Mouse (Mus musculus): Measurements from ENCODE around the gene Fut4. TPM values are rescaled to one million over a fixed set of nuclear protein-coding genes. Genes with fewer than 3 reads are reported as not detected.

Gene Fut4
- total and polyA plus RNA-seq, 3 experiments, result 0.05 TPM; not detected in 2

DNA sequence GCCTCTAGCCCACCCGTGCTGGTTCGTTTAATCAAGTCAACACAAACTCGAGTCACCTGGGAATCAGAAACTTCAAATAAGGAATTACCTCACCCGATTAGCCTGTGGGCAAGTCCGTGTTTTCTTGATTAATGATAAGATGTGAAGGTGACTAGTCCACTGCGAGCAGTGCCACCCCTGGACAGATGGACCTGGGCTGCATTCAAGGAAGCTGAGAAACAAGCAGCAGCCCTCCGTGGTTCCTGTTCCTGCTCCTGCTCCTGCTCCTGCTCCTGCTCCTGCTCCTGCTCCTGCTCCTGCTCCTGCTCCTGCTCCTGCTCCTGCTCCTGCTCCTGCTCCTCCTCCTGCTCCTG, 52.9 kb downstream of the Fut4 start:
- DNase-seq (ENCODE audit: low spot score) (no peak), ATAC-seq (ENCODE audit: extremely low read depth, insufficient number of reproducible peaks, low FRiP score, poor library complexity, severe bottlenecking) (no peak)
- TF ChIP-seq POLR2AphosphoS5 (IDR thresholded peaks at IDR 0.05; ENCODE audit: insufficient replicate concordance, low read depth, low read length), result no peak
- TF ChIP-seq GATA1 (IDR thresholded peaks at IDR 0.05; ENCODE audit: borderline replicate concordance, low read length), result no peak
- TF ChIP-seq CTCF (IDR thresholded peaks at IDR 0.05; ENCODE audit: low read depth, low read length), result no peak
- no peak for TF ChIP-seq GATA2 (IDR thresholded peaks at IDR 0.05; ENCODE audit: borderline replicate concordance, low read depth, low read length)
- TF ChIP-seq TAL1 (conservative IDR thresholded peaks at IDR 0.05; ENCODE audit: low read depth, low read length), result no peak
- H3K4me1 ChIP-seq (ENCODE audit: insufficient read depth, low read depth, low read length), result no peaks in the 10 kb centered on the region
- H3K4me3 ChIP-seq (ENCODE audit: low read depth, low read length), result no peak overlapping the region
- peaks cover 18% of the 10 kb centered on the region for H3K36me3 ChIP-seq (replicated peaks)
- H3K27me3 ChIP-seq (ENCODE audit: insufficient read depth, low read length), result no peaks in the 10 kb centered on the region
- no peaks in the 10 kb centered on the region for H3K9me3 ChIP-seq (replicated peaks)

DNA sequence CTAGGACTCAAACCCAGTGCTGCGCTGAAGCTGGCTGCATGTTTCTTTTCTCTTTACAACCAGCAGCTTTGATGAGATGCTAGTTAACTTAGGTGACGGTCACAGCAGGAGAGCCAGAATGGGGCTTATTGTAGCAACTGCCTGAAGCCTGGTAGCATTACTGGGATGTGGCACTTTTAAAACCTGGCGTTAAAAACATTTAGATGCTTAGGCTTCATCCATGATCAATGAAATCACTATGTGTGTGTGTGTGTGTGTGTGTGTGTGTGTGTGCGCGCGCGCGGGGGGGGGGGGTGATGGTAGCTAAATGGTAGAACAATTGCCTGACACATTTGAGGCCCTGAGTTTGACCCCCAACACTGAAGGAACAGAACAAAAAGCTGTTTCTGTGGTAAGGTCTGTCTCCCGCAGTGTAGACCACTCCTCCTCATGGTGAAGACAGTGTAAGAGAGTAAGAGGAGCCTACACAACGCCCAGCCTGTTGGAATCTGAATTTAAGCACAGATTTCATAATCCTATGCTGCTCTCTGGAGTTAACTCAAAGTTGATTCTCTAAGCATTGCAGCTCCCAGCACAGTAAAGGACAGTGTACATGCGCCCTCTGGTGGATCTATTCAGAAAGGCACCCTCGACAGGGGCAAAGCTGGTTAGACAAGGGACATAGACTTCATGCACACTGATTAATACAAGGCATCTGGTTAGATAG, 53.5 kb downstream of the Fut4 start:
- TF ChIP-seq TAL1 (conservative IDR thresholded peaks at IDR 0.05; ENCODE audit: low read depth, low read length) (no peak), CTCF (IDR thresholded peaks at IDR 0.05; ENCODE audit: low read depth, low read length) (peak; percentile 95)
- ATAC-seq (ENCODE audit: extremely low read depth, insufficient number of reproducible peaks, low FRiP score, poor library complexity, severe bottlenecking) (no peak), DNase-seq (ENCODE audit: low spot score) (peak; percentile 56)
- H3K4me3 ChIP-seq (ENCODE audit: low read depth, low read length), result no peak overlapping the region
- H3K9me3 ChIP-seq (replicated peaks), result no peaks in the 10 kb centered on the region
- no peaks in the 10 kb centered on the region for H3K27me3 ChIP-seq (ENCODE audit: insufficient read depth, low read length)
- H3K36me3 ChIP-seq (replicated peaks), result peaks cover 15% of the 10 kb centered on the region
- no peaks in the 10 kb centered on the region for H3K4me1 ChIP-seq (ENCODE audit: insufficient read depth, low read depth, low read length)

Other genes with a start within 250 kb of the Fut4 start
- 2.3 and 2.6 TPM in 2 replicates for gene Amotl1, start 107.3 kb downstream of the Fut4 start, total RNA-seq (2014; fragmentation: Nextera tagmentation)
- gene Amotl1, start 107.3 kb downstream of the Fut4 start, total RNA-seq (2017), result 4.6 and 4.9 TPM in 2 replicates
- gene Amotl1, start 107.3 kb downstream of the Fut4 start, polyA plus RNA-seq (2012), result 2.6 and 3.1 TPM in 2 replicates
- gene Piwil4, start 11.7 kb downstream of the Fut4 start, total RNA-seq (2014; fragmentation: Nextera tagmentation), result not detected in 2 replicates
- gene Piwil4, start 11.7 kb downstream of the Fut4 start, total RNA-seq (2017), result 0.76 and 0.87 TPM in 2 replicates
- 0.01 and 0.02 TPM in 2 replicates for gene Piwil4, start 11.7 kb downstream of the Fut4 start, polyA plus RNA-seq (2012)
- gene 1700012B09Rik, start 18.6 kb upstream of the Fut4 start, total RNA-seq (2014; fragmentation: Nextera tagmentation), result not detected in 2 replicates
- gene 1700012B09Rik, start 18.6 kb upstream of the Fut4 start, total RNA-seq (2017), result not detected in 2 replicates
- not detected in 2 replicates for gene 1700012B09Rik, start 18.6 kb upstream of the Fut4 start, polyA plus RNA-seq (2012)
- gene Mre11a, start 32.3 kb upstream of the Fut4 start, total RNA-seq (2014; fragmentation: Nextera tagmentation), result 44.7 and 77.1 TPM in 2 replicates
- 72.4 and 76.0 TPM in 2 replicates for gene Mre11a, start 32.3 kb upstream of the Fut4 start, total RNA-seq (2017)
- gene Mre11a, start 32.3 kb upstream of the Fut4 start, polyA plus RNA-seq (2012), result 10.9 and 11.5 TPM in 2 replicates
- 100 and 112 TPM in 2 replicates for gene Ankrd49, start 32.5 kb upstream of the Fut4 start, total RNA-seq (2014; fragmentation: Nextera tagmentation)
- gene Ankrd49, start 32.5 kb upstream of the Fut4 start, total RNA-seq (2017), result 63.3 and 75.5 TPM in 2 replicates
- gene Ankrd49, start 32.5 kb upstream of the Fut4 start, polyA plus RNA-seq (2012), result 43.1 and 47.6 TPM in 2 replicates
- gene Gpr83, start 107.8 kb upstream of the Fut4 start, total RNA-seq (2014; fragmentation: Nextera tagmentation), result not detected in 2 replicates
- gene Gpr83, start 107.8 kb upstream of the Fut4 start, total RNA-seq (2017), result 0.06 and 0.11 TPM in 2 replicates
- gene Gpr83, start 107.8 kb upstream of the Fut4 start, polyA plus RNA-seq (2012), result not detected in 2 replicates
- not detected in 2 replicates for gene Izumo1r, start 151.6 kb upstream of the Fut4 start, total RNA-seq (2014; fragmentation: Nextera tagmentation)
- gene Izumo1r, start 151.6 kb upstream of the Fut4 start, total RNA-seq (2017), result 0.11 TPM in 1 of 2 replicates, not detected in the other
- not detected in 2 replicates for gene Izumo1r, start 151.6 kb upstream of the Fut4 start, polyA plus RNA-seq (2012)